Mouse (Mus musculus): ENCODE measurements at regions not wholly inside any gene's neighbourhood (a gene's known extent, or its start where the extent isn't known, plus 50 kb on each side); places are given as distances from the start of the nearest gene placed in this dataset.

DNA sequence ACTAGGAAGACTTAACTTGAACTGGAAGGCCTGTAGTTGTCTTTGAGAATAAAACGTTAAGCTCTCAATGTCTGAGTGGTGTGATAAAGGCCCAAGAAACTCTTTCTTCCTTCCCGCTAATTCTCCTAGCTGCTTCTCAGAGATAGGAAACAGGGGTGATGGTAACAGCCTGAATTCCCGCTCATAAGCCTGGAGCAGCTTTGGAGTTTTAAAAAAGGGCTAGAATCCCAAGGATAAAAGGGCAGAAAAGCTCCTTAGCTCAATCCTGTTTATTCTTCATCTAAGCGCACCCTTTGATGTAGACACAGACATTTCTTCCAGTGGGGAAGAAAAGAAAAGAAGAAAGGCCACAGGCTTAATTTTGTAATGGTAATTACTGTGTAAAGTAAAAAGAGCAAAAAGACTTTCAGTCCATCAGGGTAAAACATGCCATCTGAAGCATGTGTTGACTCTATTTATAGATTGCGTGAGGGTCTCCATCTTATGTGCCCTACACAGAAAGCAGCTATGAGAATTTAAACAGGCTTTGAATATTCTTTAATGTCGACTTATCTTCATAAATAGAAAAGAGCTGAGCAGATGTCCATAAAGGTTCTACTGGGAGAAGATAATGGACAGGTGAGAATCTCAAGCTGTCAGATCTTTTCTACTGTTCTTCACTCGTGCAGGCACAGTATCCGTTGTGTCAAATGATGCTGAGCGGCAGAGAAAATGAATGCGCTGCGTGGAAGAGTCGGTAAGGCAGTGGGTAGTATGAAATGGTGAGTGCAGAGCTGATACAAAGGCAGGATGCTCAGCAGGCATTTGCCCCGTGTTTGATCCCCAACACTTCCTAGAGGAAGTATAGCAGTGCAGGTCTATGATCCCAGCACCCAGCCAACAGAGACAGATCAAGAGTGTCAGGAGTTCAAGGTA is 818.0 kb upstream of the Intu start:
- H3K4me3 ChIP-seq (ENCODE audit: insufficient read depth, low read length): no peak overlapping the region
- H3K27ac ChIP-seq (ENCODE audit: insufficient read depth, low read depth, low read length): no peak overlapping the region
- no peaks in the 10 kb centered on the region for H3K4me1 ChIP-seq (ENCODE audit: control insufficient read depth, insufficient read depth, low read length)
- TF ChIP-seq CTCF (IDR thresholded peaks at IDR 0.05; ENCODE audit: low read depth, low read length): no peak
- TF ChIP-seq POLR2A (IDR thresholded peaks at IDR 0.05; ENCODE audit: borderline replicate concordance, low read depth, low read length): no peak

DNA sequence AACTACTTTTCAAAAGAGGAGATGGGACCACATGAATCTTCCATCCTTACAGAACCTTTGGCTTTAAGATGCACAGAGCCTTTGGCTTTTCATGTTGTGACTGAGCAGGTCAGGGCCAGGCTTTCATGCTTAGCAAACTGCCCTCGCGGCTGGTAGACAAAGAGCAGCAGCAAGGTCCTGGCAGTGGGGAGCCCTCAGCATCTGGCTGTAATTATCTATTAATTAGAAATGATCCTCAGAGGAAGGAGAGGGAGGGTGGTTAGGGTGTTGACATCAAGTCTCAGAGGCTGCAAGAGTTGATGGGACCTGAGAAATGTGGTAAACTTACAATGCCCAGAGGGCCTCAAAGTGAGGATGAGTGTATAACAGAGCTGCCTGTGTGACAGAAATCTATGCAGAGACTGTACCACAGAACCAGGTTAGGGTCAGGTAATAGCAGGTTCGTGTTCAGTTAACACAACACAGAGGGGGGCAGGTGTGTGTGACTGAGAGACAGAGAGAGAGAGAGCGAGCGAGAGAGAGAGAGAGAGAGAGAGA is 817.0 kb upstream of the Intu start:
- Histone ChIP-seq H3K27ac (ENCODE audit: insufficient read depth, low read depth, low read length) (no peak overlapping the region), H3K4me3 (ENCODE audit: insufficient read depth, low read length) (no peak overlapping the region), H3K4me1 (ENCODE audit: control insufficient read depth, insufficient read depth, low read length) (no peaks in the 10 kb centered on the region)
- TF ChIP-seq POLR2A (IDR thresholded peaks at IDR 0.05; ENCODE audit: borderline replicate concordance, low read depth, low read length) (no peak), CTCF (IDR thresholded peaks at IDR 0.05; ENCODE audit: low read depth, low read length) (no peak)

DNA sequence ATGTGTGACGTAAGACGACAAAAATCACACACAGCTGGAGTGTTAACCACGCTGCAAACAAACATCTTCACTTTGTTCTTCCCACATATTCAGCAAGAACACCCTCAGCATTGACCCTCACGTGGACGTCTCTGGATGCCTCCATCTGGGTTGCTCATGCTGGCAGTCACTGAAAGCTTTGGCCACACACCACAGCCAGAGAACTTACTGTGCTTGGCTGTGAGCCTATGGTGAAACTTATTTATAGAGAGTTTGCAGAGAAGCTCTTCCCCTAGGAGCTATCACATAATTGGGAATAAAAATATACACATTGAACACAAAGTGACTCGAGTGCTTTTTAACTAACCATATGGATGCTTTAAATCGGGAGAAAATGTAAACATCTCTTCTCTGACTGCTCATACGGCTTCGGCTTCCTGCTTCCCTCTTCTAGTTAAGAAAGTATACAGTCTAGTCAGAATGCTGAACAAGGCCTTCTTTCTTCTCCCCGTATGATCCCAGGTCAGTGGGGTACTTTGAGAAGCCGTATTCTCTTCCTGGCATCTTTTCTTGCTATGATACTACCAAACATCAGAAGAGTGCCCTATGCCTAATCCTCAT is 812.0 kb upstream of the Intu start:
- H3K4me3 ChIP-seq (ENCODE audit: insufficient read depth, low read length): no peak overlapping the region
- no peaks in the 10 kb centered on the region for H3K4me1 ChIP-seq (ENCODE audit: control insufficient read depth, insufficient read depth, low read length)
- H3K27ac ChIP-seq (ENCODE audit: insufficient read depth, low read depth, low read length): no peak overlapping the region
- TF ChIP-seq CTCF (IDR thresholded peaks at IDR 0.05; ENCODE audit: low read depth, low read length): no peak
- no peak for TF ChIP-seq POLR2A (IDR thresholded peaks at IDR 0.05; ENCODE audit: borderline replicate concordance, low read depth, low read length)

DNA sequence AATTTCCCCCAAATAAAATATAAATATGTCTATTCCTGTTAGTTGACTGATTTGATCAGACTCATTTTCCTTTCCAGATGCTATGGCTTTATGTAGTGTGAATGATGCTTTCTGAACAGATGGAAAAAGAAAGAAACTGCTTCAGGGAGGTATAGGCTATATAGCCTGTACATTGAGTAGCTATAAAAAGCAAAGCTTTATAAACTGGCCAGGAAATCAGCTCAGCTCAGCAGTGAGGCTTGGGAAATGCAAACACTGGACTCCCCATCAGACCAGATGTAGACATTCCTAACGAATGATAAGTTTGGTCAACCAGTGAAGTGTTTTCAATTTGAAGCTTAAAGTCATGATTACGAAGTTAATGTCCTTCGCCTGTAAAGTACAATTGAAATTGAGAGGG is 805.3 kb upstream of the Intu start:
- TF ChIP-seq CTCF (IDR thresholded peaks at IDR 0.05; ENCODE audit: low read depth, low read length): no peak
- no peak for TF ChIP-seq POLR2A (IDR thresholded peaks at IDR 0.05; ENCODE audit: borderline replicate concordance, low read depth, low read length)
- H3K4me3 ChIP-seq (ENCODE audit: insufficient read depth, low read length): no peak overlapping the region
- no peak overlapping the region for H3K27ac ChIP-seq (ENCODE audit: insufficient read depth, low read depth, low read length)
- no peaks in the 10 kb centered on the region for H3K4me1 ChIP-seq (ENCODE audit: control insufficient read depth, insufficient read depth, low read length)

DNA sequence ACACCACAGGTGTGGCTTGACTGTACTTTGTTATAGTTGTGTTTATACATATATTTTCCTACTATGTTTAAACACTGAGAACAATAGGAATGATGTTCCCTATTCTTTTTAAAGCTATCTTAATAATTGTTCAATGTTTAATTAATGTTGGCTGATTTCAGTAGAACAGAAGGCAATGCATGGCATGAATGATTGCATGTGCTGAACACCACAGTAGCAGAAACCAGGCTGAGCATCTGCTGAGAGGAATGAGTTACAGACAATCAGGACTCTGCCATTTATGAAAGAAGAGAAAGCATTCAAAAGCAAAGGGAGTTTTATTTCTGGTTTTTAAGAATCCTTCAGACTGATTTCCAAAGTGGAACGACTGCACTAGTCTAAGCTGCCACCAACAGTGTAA is 794.4 kb upstream of the Intu start:
- TF ChIP-seq CTCF (IDR thresholded peaks at IDR 0.05; ENCODE audit: low read depth, low read length) (no peak), POLR2A (IDR thresholded peaks at IDR 0.05; ENCODE audit: borderline replicate concordance, low read depth, low read length) (no peak)
- Histone ChIP-seq H3K4me1 (ENCODE audit: control insufficient read depth, insufficient read depth, low read length) (no peaks in the 10 kb centered on the region), H3K4me3 (ENCODE audit: insufficient read depth, low read length) (no peak overlapping the region), H3K27ac (ENCODE audit: insufficient read depth, low read depth, low read length) (no peak overlapping the region)

DNA sequence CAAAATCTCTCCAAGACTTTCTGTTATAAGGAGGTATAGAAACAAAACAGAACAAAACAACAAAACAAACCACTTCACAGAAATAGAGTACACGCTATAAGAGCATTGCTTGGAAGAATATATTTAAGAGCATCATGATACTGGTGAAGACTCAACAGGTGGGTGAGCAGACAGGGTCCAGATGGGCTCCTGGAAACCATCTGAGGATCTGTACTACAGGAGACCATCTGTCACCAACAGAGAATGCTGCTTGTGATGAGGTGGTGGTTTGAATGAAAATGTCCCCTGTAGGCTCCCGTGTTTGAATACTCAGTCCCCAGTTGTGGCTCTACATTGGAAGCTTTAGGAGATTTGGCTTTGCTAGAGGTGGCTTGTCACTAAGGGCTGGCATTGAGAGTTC is 785.1 kb upstream of the Intu start:
- TF ChIP-seq CTCF (IDR thresholded peaks at IDR 0.05; ENCODE audit: low read depth, low read length) (no peak), POLR2A (IDR thresholded peaks at IDR 0.05; ENCODE audit: borderline replicate concordance, low read depth, low read length) (no peak)
- H3K4me3 ChIP-seq (ENCODE audit: insufficient read depth, low read length): no peak overlapping the region
- H3K27ac ChIP-seq (ENCODE audit: insufficient read depth, low read depth, low read length): no peak overlapping the region
- no peaks in the 10 kb centered on the region for H3K4me1 ChIP-seq (ENCODE audit: control insufficient read depth, insufficient read depth, low read length)

DNA sequence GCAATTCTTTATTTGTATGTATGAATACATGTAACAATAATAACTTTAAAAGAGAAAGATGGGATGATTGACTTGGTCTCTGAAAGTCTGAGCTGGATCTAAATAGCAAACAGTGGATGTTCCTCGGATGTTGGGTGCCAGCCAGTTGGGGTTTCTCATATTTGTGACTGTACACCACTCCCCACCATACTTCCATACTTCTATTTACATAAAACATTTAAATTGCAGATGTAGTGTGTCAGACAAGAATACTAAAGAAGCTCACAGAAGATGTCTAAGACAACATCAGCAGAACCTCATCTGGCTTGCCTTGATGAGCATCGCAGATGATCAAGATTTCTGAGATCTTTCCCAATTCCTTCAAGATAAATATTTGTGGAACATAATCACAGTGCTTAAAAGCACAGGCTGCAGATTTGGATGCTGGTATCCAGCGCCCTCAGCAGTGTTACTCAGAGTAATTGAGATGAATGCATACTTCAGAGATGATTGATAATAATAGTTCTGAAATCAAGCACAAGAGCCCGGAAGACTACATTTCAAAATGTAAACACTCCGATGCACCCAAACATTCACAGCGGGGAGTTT is 762.0 kb upstream of the Intu start:
- TF ChIP-seq CTCF (IDR thresholded peaks at IDR 0.05; ENCODE audit: low read depth, low read length): no peak
- TF ChIP-seq POLR2A (IDR thresholded peaks at IDR 0.05; ENCODE audit: borderline replicate concordance, low read depth, low read length): no peak
- no peaks in the 10 kb centered on the region for H3K4me1 ChIP-seq (ENCODE audit: control insufficient read depth, insufficient read depth, low read length)

DNA sequence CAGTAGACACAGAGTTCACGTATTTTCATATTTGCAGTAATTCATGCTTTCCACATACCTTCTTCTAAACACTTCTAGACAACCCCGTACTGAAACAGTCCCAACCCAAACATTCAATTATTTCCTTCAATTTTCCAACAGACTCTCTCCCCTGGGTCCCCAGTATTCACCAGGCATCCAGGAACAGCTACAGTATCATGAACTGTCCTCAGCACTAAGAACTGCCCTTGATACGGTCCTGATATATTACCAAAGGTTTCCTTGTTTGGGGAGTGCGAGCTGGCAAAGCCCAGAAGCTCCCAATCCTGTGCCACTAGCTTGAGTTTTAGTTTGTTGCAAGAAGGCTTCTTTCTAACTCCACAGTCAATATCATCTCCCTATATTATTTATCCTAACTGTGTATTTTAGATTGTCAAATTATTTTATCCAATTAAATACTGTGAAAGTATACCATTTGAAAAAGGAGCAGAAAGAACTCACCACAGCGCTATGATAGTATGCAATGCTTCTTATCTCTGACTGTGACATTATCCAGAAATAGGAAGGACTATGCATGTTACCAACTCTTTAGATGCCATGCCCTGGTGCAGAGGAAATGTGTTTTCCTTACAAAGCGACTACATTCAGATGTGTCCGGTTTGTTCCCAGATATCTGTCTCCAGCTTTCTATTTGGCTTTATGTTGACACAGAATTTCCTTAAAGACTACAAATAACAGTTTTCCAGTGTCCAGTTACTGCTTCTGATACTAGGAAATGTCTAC is 754.6 kb upstream of the Intu start:
- Histone ChIP-seq H3K4me3 (ENCODE audit: insufficient read depth, low read length) (no peak overlapping the region), H3K27ac (ENCODE audit: insufficient read depth, low read depth, low read length) (no peak overlapping the region), H3K4me1 (ENCODE audit: control insufficient read depth, insufficient read depth, low read length) (no peaks in the 10 kb centered on the region)
- TF ChIP-seq CTCF (IDR thresholded peaks at IDR 0.05; ENCODE audit: low read depth, low read length) (no peak), POLR2A (IDR thresholded peaks at IDR 0.05; ENCODE audit: borderline replicate concordance, low read depth, low read length) (no peak)

More for the DNA sequence above, 762.0 kb upstream of the Intu start:
- H3K4me3 ChIP-seq (ENCODE audit: insufficient read depth, low read length): no peak overlapping the region
- no peak overlapping the region for H3K27ac ChIP-seq (ENCODE audit: insufficient read depth, low read depth, low read length)

DNA sequence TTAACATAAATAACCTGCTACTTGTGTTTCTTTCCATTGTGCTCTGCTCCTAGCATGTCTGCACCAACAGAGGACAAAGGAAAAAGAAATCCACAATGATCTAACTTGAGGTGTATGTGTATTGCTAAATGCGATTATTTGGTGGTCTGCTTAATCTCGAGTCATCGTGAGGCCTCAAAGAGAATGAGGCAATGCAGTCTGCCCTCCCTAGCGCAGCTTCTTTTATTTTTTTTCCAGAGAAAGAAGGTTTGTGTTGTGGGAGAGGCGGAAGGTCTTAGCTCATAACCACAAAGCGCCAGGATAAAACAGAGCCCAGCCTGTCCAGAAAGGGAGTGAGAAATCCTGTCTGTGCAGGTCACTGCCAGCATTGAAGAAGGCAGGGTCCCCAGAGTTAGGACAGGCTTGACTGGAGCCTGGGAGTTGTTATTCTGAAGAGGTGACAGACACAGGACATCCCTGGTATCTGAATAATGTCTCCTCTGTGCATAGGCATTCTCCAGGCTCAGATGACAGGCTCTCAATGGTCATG is 751.3 kb upstream of the Intu start:
- Histone ChIP-seq H3K4me1 (ENCODE audit: control insufficient read depth, insufficient read depth, low read length) (no peaks in the 10 kb centered on the region), H3K27ac (ENCODE audit: insufficient read depth, low read depth, low read length) (no peak overlapping the region), H3K4me3 (ENCODE audit: insufficient read depth, low read length) (no peak overlapping the region)
- no peak for TF ChIP-seq POLR2A (IDR thresholded peaks at IDR 0.05; ENCODE audit: borderline replicate concordance, low read depth, low read length)
- no peak for TF ChIP-seq CTCF (IDR thresholded peaks at IDR 0.05; ENCODE audit: low read depth, low read length)
